Comparison of ENCODE assay signal across 8 mouse cellular contexts in the genomic region with DNA sequence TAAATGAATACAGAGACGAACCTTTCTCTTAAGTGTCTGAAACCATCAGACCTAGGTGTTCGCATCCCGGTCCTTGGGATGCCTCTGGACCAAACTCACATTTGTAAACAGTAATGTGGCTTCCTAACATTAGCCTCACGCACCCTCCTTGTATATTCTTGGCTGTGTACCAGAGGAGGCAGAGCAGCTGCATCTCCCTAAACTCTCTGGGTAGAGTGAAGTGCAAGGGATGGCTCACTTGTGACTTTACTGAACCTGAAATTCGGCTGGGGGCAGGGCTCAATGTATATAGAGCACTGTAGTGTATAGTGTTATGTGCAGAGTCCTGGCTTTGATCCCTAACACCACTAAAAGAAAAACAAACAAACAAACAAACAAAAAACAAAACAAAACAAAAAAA. TPM values are rescaled to one million over a fixed set of nuclear protein-coding genes. Genes with fewer than 3 reads are reported as not detected.
DNase-seq lines count a peak whose midpoint lies in the region; ATAC-seq and TF ChIP-seq lines count a peak whose summit lies in the region.

No protein-coding gene starts in this region.

- no peaks in the 10 kb centered on the region for H3K9me3 ChIP-seq in hindbrain, embryonic 12.5 days (replicated peaks)
- no peaks in the 10 kb centered on the region for H3K9me3 ChIP-seq in midbrain, embryonic 14.5 days (ENCODE audit: control insufficient read depth, low read length)

- H3K9ac ChIP-seq in hindbrain, embryonic 12.5 days: no peak overlapping the region
- H3K9ac ChIP-seq in midbrain, embryonic 14.5 days (replicated peaks; ENCODE audit: low read length): no peak overlapping the region

- 0 out of 2 replicates have a peak, but pooled peaks cover 3% of the 10 kb centered on the region for H3K4me1 ChIP-seq in kidney, adult 2 months (ENCODE audit: control insufficient read depth, insufficient read depth, low read length)
- H3K4me1 ChIP-seq in hindbrain, embryonic 12.5 days: peaks cover 38% of the 10 kb centered on the region
- H3K4me1 ChIP-seq in midbrain, embryonic 14.5 days (ENCODE audit: control insufficient read depth, insufficient read depth, low read length): peaks cover 15% of the 10 kb centered on the region

- no peaks in the 10 kb centered on the region for H3K27me3 ChIP-seq in kidney, adult 2 months (replicated peaks; ENCODE audit: control insufficient read depth, insufficient read depth, low read length)
- peaks cover 25% of the 10 kb centered on the region for H3K27me3 ChIP-seq in hindbrain, embryonic 12.5 days
- H3K27me3 ChIP-seq in midbrain, embryonic 14.5 days (ENCODE audit: control insufficient read depth, insufficient read depth, low read length): peaks cover 17% of the 10 kb centered on the region

- no peak for TF ChIP-seq CTCF in kidney, adult 2 months (conservative IDR thresholded peaks at IDR 0.05; ENCODE audit: insufficient read depth, insufficient read length, low read depth, low read length)
- TF ChIP-seq CTCF in brain, embryonic 14.5 days (IDR thresholded peaks at IDR 0.05; ENCODE audit: borderline replicate concordance, extremely low read depth, insufficient read depth, insufficient read length): no peak

- peak overlapping the region; percentile 36; the same call in 1 of the 2 replicates for H3K4me3 ChIP-seq in kidney, adult 2 months (ENCODE audit: insufficient read depth, low read depth, low read length)
- no peak overlapping the region for H3K4me3 ChIP-seq in hindbrain, embryonic 12.5 days
- no peak overlapping the region for H3K4me3 ChIP-seq in midbrain, embryonic 14.5 days (replicated peaks; ENCODE audit: low read depth, low read length)

- TF ChIP-seq POLR2A in kidney, adult 2 months (IDR thresholded peaks at IDR 0.05; ENCODE audit: low read depth, low read length): no peak
- TF ChIP-seq POLR2A in brain, embryonic 14.5 days (IDR thresholded peaks at IDR 0.05; ENCODE audit: borderline replicate concordance, extremely low read depth, insufficient read depth, insufficient read length, poor library complexity, severe bottlenecking): no peak

- H3K4me2 ChIP-seq in hindbrain, embryonic 12.5 days (replicated peaks): peak overlapping the region; percentile 57
- H3K4me2 ChIP-seq in midbrain, embryonic 14.5 days (ENCODE audit: low read length): peak overlapping the region; percentile 52

- DNase-seq in kidney, adult 2 months: no peak
- DNase-seq in kidney, adult 9 months: no peak
- DNase-seq in brain, embryonic 14.5 days (ENCODE audit: low read depth): peak; percentile 48
- DNase-seq in midbrain, embryonic 14.5 days: no peak
- no peak for DNase-seq in layer of hippocampus, postnatal 36 days
- DNase-seq in right cerebral cortex, postnatal 4 days: no peak
- no peak for DNase-seq in thymus, adult 18-20 months

- H3K27ac ChIP-seq in kidney, adult 2 months (ENCODE audit: insufficient read depth, low read depth, low read length): no peak overlapping the region
- peak overlapping the region; percentile 36; the same call in 1 of the 2 replicates for H3K27ac ChIP-seq in hindbrain, embryonic 12.5 days
- no peak overlapping the region for H3K27ac ChIP-seq in midbrain, embryonic 14.5 days (replicated peaks; ENCODE audit: low read depth, low read length)

- WGBS in kidney, adult 2 months: 49% methylated on average over 5 of the region's 5 CpGs
- WGBS in hindbrain, embryonic 12.5 days: 41% methylated on average over 5 of the region's 5 CpGs
- 49% methylated on average over 5 of the region's 5 CpGs for WGBS in midbrain, embryonic 14.5 days

- 0 out of 2 replicates have a peak, but pooled peaks have one; percentile 19 for ATAC-seq in hindbrain, embryonic 12.5 days (ENCODE audit: low FRiP score)
- no peak for ATAC-seq in midbrain, embryonic 14.5 days (ENCODE audit: low FRiP score, low TSS enrichment)

- H3K36me3 ChIP-seq in kidney, adult 2 months (ENCODE audit: control insufficient read depth, insufficient read depth, low read length): no peaks in the 10 kb centered on the region
- H3K36me3 ChIP-seq in hindbrain, embryonic 12.5 days: no peaks in the 10 kb centered on the region
- no peaks in the 10 kb centered on the region for H3K36me3 ChIP-seq in midbrain, embryonic 14.5 days (ENCODE audit: control insufficient read depth, insufficient read depth, low read length)

RNA-seq across cellular contexts. Expression of gene Med13l, which starts 45.6 kb away (rescaled TPM):
- 10.7 and 11.3 TPM in 2 replicates for polyA plus RNA-seq in kidney, adult 2 months (2012; rRNA removed)
- polyA plus RNA-seq in brain, embryonic 14.5 days (2012; rRNA removed): 15.5 and 25.9 TPM in 2 replicates
- polyA plus RNA-seq in hindbrain, embryonic 12.5 days (2016; fragmentation: Nextera tagmentation; extraction: Ambion mirVana): 18.1 and 18.7 TPM in 2 replicates
- polyA plus RNA-seq in midbrain, embryonic 14.5 days (2014; fragmentation: Nextera tagmentation; extraction: Ambion mirVana): 17.0 and 20.5 TPM in 2 replicates
- 100 to 1,000 TPM; 103 to 127 TPM for total RNA-seq in layer of hippocampus, postnatal 36 days (2021)
